Mouse (Mus musculus): Measurements from ENCODE around the gene Gm13420. TPM values are rescaled to one million over a fixed set of nuclear protein-coding genes. Genes with fewer than 3 reads are reported as not detected.

The Gm13420 gene
- not detected for polyA plus RNA-seq (2017; shearing (Covaris generic))

GRCm38 (mm10) chr2:29751497-29751896, at the start of gene Gm13420:
Gm13420 (minus strand) TSS chr2:29751685.

GRCm38 (mm10) chr2:29787937-29788681, 36.6 kb upstream of the Gm13420 start, which contains the start of gene Trub2:
Trub2 (minus strand) TSS chr2:29788502.

GRCm38 (mm10) chr2:29787104-29787917, 35.8 kb upstream of the Gm13420 start, which contains the start of gene Coq4:
Coq4 (plus strand) TSS chr2:29787493.

Other genes with a start within 250 kb of the Gm13420 start
- gene Rapgef1, start 132.0 kb downstream of the Gm13420 start, polyA plus RNA-seq (2017; shearing (Covaris generic)), result 56.6 TPM
- not detected for gene Gm13547, start 7.6 kb upstream of the Gm13420 start, polyA plus RNA-seq (2017; shearing (Covaris generic))
- gene Coq4, start 35.8 kb upstream of the Gm13420 start, polyA plus RNA-seq (2017; shearing (Covaris generic)), result 3.9 TPM
- gene Trub2, start 36.8 kb upstream of the Gm13420 start, polyA plus RNA-seq (2017; shearing (Covaris generic)), result 12.1 TPM
- gene Slc27a4, start 50.9 kb upstream of the Gm13420 start, polyA plus RNA-seq (2017; shearing (Covaris generic)), result 5.4 TPM
- 20.0 TPM for gene Urm1, start 68.4 kb upstream of the Gm13420 start, polyA plus RNA-seq (2017; shearing (Covaris generic))
- gene Cercam, start 117.5 kb upstream of the Gm13420 start, polyA plus RNA-seq (2017; shearing (Covaris generic)), result 0.86 TPM
- 71.8 TPM for gene Odf2, start 137.5 kb upstream of the Gm13420 start, polyA plus RNA-seq (2017; shearing (Covaris generic))
- gene Gle1, start 183.7 kb upstream of the Gm13420 start, polyA plus RNA-seq (2017; shearing (Covaris generic)), result 46.3 TPM
- gene Sptan1, start 213.9 kb upstream of the Gm13420 start, polyA plus RNA-seq (2017; shearing (Covaris generic)), result 87.5 TPM

Measured in effector memory CD4-positive, alpha-beta T cell, adult 5 months (primary cell).